Mouse (Mus musculus) heart, postnatal 10 days (tissue): ENCODE measurements around the gene Ptp4a2. TPM values are rescaled to one million over a fixed set of nuclear protein-coding genes. Genes with fewer than 3 reads are reported as not detected.
"Not testable (repeated sequence)": the region's sequence is repeated elsewhere in the genome, so short reads cannot be mapped to it uniquely, and the experiment has no call there.

Experiments
- DNase-seq, 2 experiments: peaks; one replicate each; pipeline ENCODE4 v3.0.0; 2021
- intact Hi-C: fragments of 180-260 bp; cut with DNase I; formaldehyde crosslinking; loops from one replicate; pipeline ENCODE4 v1.15.1; 2025
- microRNA-seq, 2 experiments: library from miRNA; unstranded; fragments of <30 nt; microRNA quantifications; one replicate each; pipeline ENCODE4 v1.2.0; 2022
- total RNA-seq, 2 experiments: library from RNA; stranded (reverse); gene quantifications; 2 replicates each; pipeline ENCODE4 v1.2.3; 2021

Ptp4a2 gene
- total RNA-seq, 2 experiments from 2014 or later, result 243 to 271 TPM

GRCm38 (mm10) chr4:129877967-129878655, 67.1 kb downstream of the Ptp4a2 start:
- intact Hi-C loops, result loop anchor here (2.0 kb wide), 1 partner anchor 57 kb away; no protein-coding TSS in a partner anchor
- no peak for DNase-seq

- intact Hi-C loops, result no loop called here
- DNase-seq, result no peak
Measured at GRCm38 (mm10) chr4:129878656-129879145, 67.7 kb downstream of the Ptp4a2 start.

- intact Hi-C loops, result no loop called here
Measured at GRCm38 (mm10) chr4:129879206-129879780, 68.3 kb downstream of the Ptp4a2 start.

GRCm38 (mm10) chr4:129880615-129881014, 69.6 kb downstream of the Ptp4a2 start:
- intact Hi-C loops, result loop anchor here (5.0 kb wide), 1 partner anchor 37 kb away; no protein-coding TSS in a partner anchor
- DNase-seq, result no peak

More at GRCm38 (mm10) chr4:129879206-129879780, 68.3 kb downstream of the Ptp4a2 start:
- DNase-seq, result no peak

GRCm38 (mm10) chr4:129881661-129882060, 70.6 kb downstream of the Ptp4a2 start:
- intact Hi-C loops, result loop anchor here (5.0 kb wide), 1 partner anchor 36 kb away; no protein-coding TSS in a partner anchor
- no peak for DNase-seq

- intact Hi-C loops, result loop anchor here (5.0 kb wide), 1 partner anchor 35 kb away; no protein-coding TSS in a partner anchor
- DNase-seq, result peak; percentile 72 to 74
Measured at GRCm38 (mm10) chr4:129882555-129883293, 71.7 kb downstream of the Ptp4a2 start.

- peak in 1 of 2 experiments; percentile 15 for DNase-seq
- intact Hi-C loops, result loop anchor here (5.0 kb wide), 1 partner anchor 33 kb away; no protein-coding TSS in a partner anchor
Measured at GRCm38 (mm10) chr4:129884041-129884930, 73.3 kb downstream of the Ptp4a2 start.

- DNase-seq, result no peak
Measured at GRCm38 (mm10) chr4:129889661-129890060, 78.6 kb downstream of the Ptp4a2 start.

GRCm38 (mm10) chr4:129890094-129890493, 79.1 kb downstream of the Ptp4a2 start:
- no peak for DNase-seq
- intact Hi-C loops, result no loop called here

More at GRCm38 (mm10) chr4:129889661-129890060, 78.6 kb downstream of the Ptp4a2 start:
- intact Hi-C loops, result no loop called here

GRCm38 (mm10) chr4:129894861-129895260, 83.8 kb downstream of the Ptp4a2 start:
- no peak for DNase-seq
- intact Hi-C loops, result no loop called here

- DNase-seq, intact Hi-C loops: not testable (repeated sequence)
Measured at GRCm38 (mm10) chr4:129898815-129899214, 87.8 kb downstream of the Ptp4a2 start.

Small RNAs within 50 kb of the gene (microRNA-seq; reads per million reads assigned to microRNA genes)
- gene Gm28017, result 0 reads per million in 2 experiments

Other genes starting within 250 kb of the Ptp4a2 start
- gene Lck, start 237.6 kb upstream of the Ptp4a2 start, total RNA-seq, result 1 to 10 TPM; 2.1 to 3.9 TPM
- gene Fam167b, start 232.7 kb upstream of the Ptp4a2 start, total RNA-seq, result 1 to 10 TPM; 1.7 to 1.9 TPM
- 100 to 1,000 TPM; 143 to 144 TPM for gene Eif3i, start 210.6 kb upstream of the Ptp4a2 start, total RNA-seq
- 10 to 100 TPM; 61.7 to 63.5 TPM for gene Tmem234, start 210.6 kb upstream of the Ptp4a2 start, total RNA-seq
- gene Dcdc2b, start 197.0 kb upstream of the Ptp4a2 start, total RNA-seq, result under 1 TPM; 0.52 to 0.84 TPM
- 10 to 100 TPM; 13.1 to 18.2 TPM for gene Iqcc, start 192.1 kb upstream of the Ptp4a2 start, total RNA-seq
- gene Ccdc28b, start 187.3 kb upstream of the Ptp4a2 start, total RNA-seq, result 10 to 100 TPM; 35.0 to 41.0 TPM
- 10 to 100 TPM; 34.1 to 39.7 TPM for gene Txlna, start 170.2 kb upstream of the Ptp4a2 start, total RNA-seq
- gene Kpna6, start 138.5 kb upstream of the Ptp4a2 start, total RNA-seq, result 10 to 100 TPM; 73.5 to 75.9 TPM
- gene Tmem39b, start 114.4 kb upstream of the Ptp4a2 start, total RNA-seq, result 1 to 10 TPM; 4.6 to 6.2 TPM
- gene Khdrbs1, start 68.9 kb upstream of the Ptp4a2 start, total RNA-seq, result 10 to 100 TPM; 67.8 to 76.8 TPM
- gene Spocd1, start 118.0 kb downstream of the Ptp4a2 start, total RNA-seq, result under 1 TPM in 1 of 2 experiments, not detected in 1; 0.07 TPM
- gene Adgrb2, start 173.7 kb downstream of the Ptp4a2 start, total RNA-seq, result 1 to 10 TPM; 3.2 to 3.4 TPM
- 10 to 100 TPM; 24.6 to 25.4 TPM for gene Col16a1, start 236.6 kb downstream of the Ptp4a2 start, total RNA-seq